Mouse (Mus musculus) myocyte (in vitro differentiated cells): ENCODE measurements around the gene Cpsf4l.

ENCODE experiments used
- CEBPB ChIP-seq: IDR thresholded peaks from 2 replicates; pipeline ENCODE4 v1.6.1; 2011; ENCODE audit warnings: mild to moderate bottlenecking, moderate library complexity; ENCODE audit not compliant: poor library complexity, insufficient read depth, severe bottlenecking
- E2F4 ChIP-seq: IDR thresholded peaks from one replicate; pipeline ENCODE4 v1.6.1; 2011; ENCODE audit warnings: mild to moderate bottlenecking, control low read depth, moderate library complexity; ENCODE audit not compliant: insufficient read depth
- MAX ChIP-seq: IDR thresholded peaks from one replicate; pipeline ENCODE4 v1.6.1; 2011; ENCODE audit warnings: low read depth, mild to moderate bottlenecking, control low read depth
- MYOD1 ChIP-seq, 3 experiments: IDR thresholded peaks; one replicate each; pipeline ENCODE4 v1.6.1; 2011; ENCODE audit warnings: control low read depth in 2 of 3, low read depth in 2 of 3, mild to moderate bottlenecking in 2 of 3, moderate library complexity in 1 of 3; ENCODE audit not compliant: insufficient read length in 2 of 3, control insufficient read depth in 1 of 3
- MYOG ChIP-seq, 3 experiments: IDR thresholded peaks; one replicate each; pipeline ENCODE4 v1.6.1; 2011; ENCODE audit warnings: control low read depth in 2 of 3, low read depth in 2 of 3, mild to moderate bottlenecking in 2 of 3; ENCODE audit not compliant: insufficient read length in 2 of 3, control insufficient read depth in 1 of 3, insufficient read depth in 1 of 3
- POLR2A ChIP-seq: IDR thresholded peaks from one replicate; pipeline ENCODE4 v1.6.1; 2011; ENCODE audit warnings: low read depth, mild to moderate bottlenecking, control low read depth, moderate library complexity; ENCODE audit not compliant: insufficient read length
- POLR2AphosphoS2 ChIP-seq: IDR thresholded peaks from one replicate; pipeline ENCODE4 v1.6.1; 2011; ENCODE audit warnings: low read depth, control low read depth; ENCODE audit not compliant: insufficient read length
- REST ChIP-seq: IDR thresholded peaks from one replicate; pipeline ENCODE4 v1.6.1; 2011; ENCODE audit warnings: mild to moderate bottlenecking, control low read depth, moderate library complexity; ENCODE audit not compliant: insufficient read depth, insufficient read length
- SRF ChIP-seq: IDR thresholded peaks from one replicate; pipeline ENCODE4 v1.6.1; 2011; ENCODE audit warnings: low read depth; ENCODE audit not compliant: control insufficient read depth, insufficient read length
- TCF12 ChIP-seq: IDR thresholded peaks from one replicate; pipeline ENCODE4 v1.6.1; 2011; ENCODE audit warnings: mild to moderate bottlenecking, control low read depth; ENCODE audit not compliant: poor library complexity, insufficient read depth, severe bottlenecking
- TCF3 ChIP-seq: IDR thresholded peaks from one replicate; pipeline ENCODE4 v1.6.1; 2011; ENCODE audit warnings: low read depth, control low read depth; ENCODE audit not compliant: insufficient read length
- USF1 ChIP-seq: IDR thresholded peaks from one replicate; pipeline ENCODE4 v1.6.1; 2011; ENCODE audit warnings: low read depth, mild to moderate bottlenecking, control low read depth, moderate library complexity

- TF ChIP-seq MAX (no peak), POLR2A (peak; percentile 22), REST (no peak), MYOG (IDR thresholded peaks at IDR 0.05; ENCODE audit: control insufficient read depth in 1 of 3, insufficient read depth in 1 of 3, insufficient read length in 2 of 3, low read depth in 2 of 3) (no peak), E2F4 (no peak), POLR2AphosphoS2 (no peak), USF1 (no peak), TCF12 (no peak), MYOD1 (IDR thresholded peaks at IDR 0.05; ENCODE audit: control insufficient read depth in 1 of 3, insufficient read length in 2 of 3, low read depth in 2 of 3) (no peak), SRF (no peak), CEBPB (no peak), TCF3 (no peak)
These were observed 41.0 kb upstream of the Cpsf4l start for GRCm38 (mm10) chr11:113750571-113751483.
